ENCODE assay signal across 23 mouse cellular contexts in the genomic region with DNA sequence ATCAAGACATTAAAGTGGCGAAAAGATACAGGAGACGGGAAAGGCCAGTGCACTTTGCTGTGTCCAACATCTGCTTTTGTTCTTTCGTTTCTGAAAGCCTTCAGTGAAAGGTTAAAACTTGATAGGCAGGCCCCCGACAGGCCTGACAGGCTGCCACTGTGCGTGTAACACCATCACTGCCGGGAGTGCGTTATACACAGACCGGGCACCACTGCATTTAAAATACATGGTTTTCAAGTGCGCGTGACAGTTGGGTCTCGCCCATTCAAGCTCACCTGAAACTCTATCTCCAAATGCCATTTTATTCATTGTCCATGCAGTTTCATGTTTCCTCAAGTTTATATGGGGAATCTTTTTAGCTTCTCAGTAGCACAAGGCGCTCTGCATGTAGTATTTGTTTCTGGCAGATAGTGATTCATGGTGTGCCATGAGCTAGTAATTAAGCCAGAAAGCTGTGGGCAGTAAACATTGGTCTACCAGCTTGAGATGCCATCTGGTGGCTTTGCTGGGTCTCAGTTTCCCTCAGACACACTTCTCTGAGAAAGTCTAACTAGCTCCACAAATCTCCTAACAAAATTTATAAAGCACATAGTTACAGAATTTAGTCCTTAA.
DNase-seq lines count a peak whose midpoint lies in the region; ATAC-seq lines count a peak whose summit lies in the region.
"Had no signal": no experiment of that assay in that cellular context is flagged by ENCODE, and none has a peak within 500 bp of the region (broad histone marks: within the 10 kb centered on the region; RNA-seq: fewer than 3 reads in every experiment).

No protein-coding gene starts in this region.

- H3K4me3 ChIP-seq in kidney, embryonic 15.5 days (replicated peaks): no peak overlapping the region
- H3K4me3 ChIP-seq in limb, embryonic 12.5 days (replicated peaks): no peak overlapping the region
- H3K4me3 ChIP-seq: embryonic facial prominence, embryonic 13.5 days; erythroblast, embryonic 14.5 days; forebrain, embryonic 12.5 days; gastrocnemius, adult 2 months; heart, embryonic 15.5 days; left cerebral cortex, adult 2 months; neural tube, embryonic 15.5 days had no signal

- no peaks in the 10 kb centered on the region for H3K4me1 ChIP-seq in kidney, embryonic 15.5 days
- H3K4me1 ChIP-seq in limb, embryonic 12.5 days (replicated peaks): peaks cover 11% of the 10 kb centered on the region
- H3K4me1 ChIP-seq: forebrain, embryonic 12.5 days; heart, embryonic 15.5 days; neural tube, embryonic 15.5 days had no signal

- no peaks in the 10 kb centered on the region for H3K36me3 ChIP-seq in kidney, embryonic 15.5 days
- H3K36me3 ChIP-seq in limb, embryonic 12.5 days: peaks cover 6% of the 10 kb centered on the region
- H3K36me3 ChIP-seq: neural tube, embryonic 15.5 days had no signal

- no peaks in the 10 kb centered on the region for H3K9me3 ChIP-seq in kidney, embryonic 15.5 days (replicated peaks)
- no peaks in the 10 kb centered on the region for H3K9me3 ChIP-seq in limb, embryonic 12.5 days
- H3K9me3 ChIP-seq: embryonic facial prominence, embryonic 13.5 days; forebrain, embryonic 12.5 days; heart, embryonic 15.5 days; neural tube, embryonic 15.5 days had no signal

- peak; percentile 58 for ATAC-seq in kidney, embryonic 15.5 days (replicated peaks; ENCODE audit: low FRiP score)
- ATAC-seq in limb, embryonic 12.5 days (ENCODE audit: insufficient number of reproducible peaks, insufficient read depth, low FRiP score, low TSS enrichment, low read depth): no peak
- ATAC-seq: hindbrain, postnatal 0 days; intestine, embryonic 16.5 days; Patski had no signal

- H3K4me2 ChIP-seq in kidney, embryonic 15.5 days: no peak overlapping the region
- no peak overlapping the region for H3K4me2 ChIP-seq in limb, embryonic 12.5 days
- H3K4me2 ChIP-seq: embryonic facial prominence, embryonic 13.5 days; forebrain, embryonic 12.5 days; heart, embryonic 15.5 days; neural tube, embryonic 15.5 days had no signal

- H3K9ac ChIP-seq in kidney, embryonic 15.5 days: no peak overlapping the region
- no peak overlapping the region for H3K9ac ChIP-seq in limb, embryonic 12.5 days (replicated peaks)
- H3K9ac ChIP-seq: embryonic facial prominence, embryonic 13.5 days; forebrain, embryonic 12.5 days; heart, embryonic 15.5 days; neural tube, embryonic 15.5 days had no signal

- WGBS in kidney, embryonic 15.5 days: 67% methylated on average over 12 of the region's 12 CpGs
- WGBS in limb, embryonic 12.5 days: 55% methylated on average over 12 of the region's 12 CpGs

- no peak overlapping the region for H3K27ac ChIP-seq in kidney, embryonic 15.5 days
- peak overlapping the region; percentile 80 for H3K27ac ChIP-seq in limb, embryonic 12.5 days
- H3K27ac ChIP-seq: embryonic facial prominence, embryonic 13.5 days; forebrain, embryonic 12.5 days; gastrocnemius, adult 2 months; heart, embryonic 15.5 days; hindbrain, postnatal 0 days; left cerebral cortex, adult 2 months; macrophage had no signal

- no peaks in the 10 kb centered on the region for H3K27me3 ChIP-seq in kidney, embryonic 15.5 days
- H3K27me3 ChIP-seq in limb, embryonic 12.5 days: no peaks in the 10 kb centered on the region
- H3K27me3 ChIP-seq: embryonic facial prominence, embryonic 13.5 days; forebrain, embryonic 12.5 days; heart, embryonic 15.5 days; neural tube, embryonic 15.5 days; Patski had no signal

- peak; percentile 12 for DNase-seq in cerebellum, adult 11-12 months
- no peak for DNase-seq in cerebellum, adult 11 months
- DNase-seq in kidney, adult 9 months: no peak
- DNase-seq in embryo, embryonic 11 days: peak; percentile 39
- no peak for DNase-seq in right cerebral cortex, postnatal 36 days (ENCODE audit: low spot score in 2 of 2)
- no peak for DNase-seq in Muller cell, postnatal 12 days (ENCODE audit: inconsistent ontology term)
- DNase-seq: adrenal gland, postnatal 36 days; gastrocnemius, adult 2 months; heart, postnatal 36 days; thymus, adult 2 months; thymus, postnatal 4 days had no signal

Comparison
In these comparisons a context has a peak if more than half of its experiments do, and no peak if none do; other contexts are left out.
1. DNase-seq: peak in cerebellum, adult 11-12 months (single experiment) and embryo, embryonic 11 days (single experiment); none in cerebellum, adult 11 months (single experiment), kidney, adult 9 months (single experiment), right cerebral cortex, postnatal 36 days (0 of 2) and Muller cell, postnatal 12 days (single experiment).